Mouse (Mus musculus) small intestine, adult 2 months (tissue): ENCODE results near the gene Slc7a11.

Experiments
- CTCF ChIP-seq: fragments of 200-500 bp; IDR thresholded peaks from 2 replicates; pipeline ENCODE4 v1.5.1; 2012; ENCODE audit warnings: low read depth, mild to moderate bottlenecking, control low read depth, inconsistent platforms, low read length, moderate library complexity, mixed read lengths; ENCODE audit not compliant: insufficient replicate concordance, insufficient read length; ENCODE audit errors: extremely low read depth
- POLR2A ChIP-seq: fragments of 200-500 bp; IDR thresholded peaks from 2 replicates; pipeline ENCODE4 v1.6.1; 2012; ENCODE audit warnings: low read depth, mild to moderate bottlenecking, control low read depth, inconsistent platforms, low read length, moderate library complexity

GRCm38 (mm10) chr3:50003970-50004683, 439.3 kb downstream of the Slc7a11 start:
- TF ChIP-seq POLR2A, result no peak
- no peak for TF ChIP-seq CTCF
